Comparison of ENCODE assay signal across 20 mouse cellular contexts in the genomic region with DNA sequence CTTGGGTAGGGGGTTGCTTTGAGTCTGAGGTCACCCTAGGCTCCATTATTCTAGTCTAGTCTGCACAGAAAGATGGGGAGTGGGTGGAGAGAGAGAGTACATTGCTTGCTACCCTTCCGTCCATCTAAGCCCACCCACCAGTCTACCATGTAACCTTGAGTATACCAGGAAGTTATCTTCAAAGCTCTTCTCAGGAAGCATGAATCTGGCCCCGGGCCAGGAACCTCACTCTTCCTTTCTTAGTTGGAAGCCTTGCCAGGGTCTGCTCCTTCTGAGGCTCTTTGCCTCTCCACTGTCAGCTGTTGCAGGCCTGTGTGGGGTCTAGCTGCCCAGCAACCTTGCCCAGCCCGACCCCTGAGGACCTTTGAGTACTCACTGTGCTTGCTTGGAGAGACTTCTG. TPM values are rescaled to one million over a fixed set of nuclear protein-coding genes. Genes with fewer than 3 reads are reported as not detected.
DNase-seq lines count a peak whose midpoint lies in the region; ATAC-seq and TF ChIP-seq lines count a peak whose summit lies in the region.
"Had no signal": no experiment of that assay in that cellular context is flagged by ENCODE, and none has a peak within 500 bp of the region (broad histone marks: within the 10 kb centered on the region; RNA-seq: fewer than 3 reads in every experiment).

No protein-coding gene starts in this region.

- ATAC-seq in lung, embryonic 15.5 days (ENCODE audit: borderline replicate concordance, extremely low read depth, low FRiP score, low TSS enrichment), result no peak
- ATAC-seq in lung, postnatal 0 days, result no peak
- ATAC-seq in erythroid progenitor cell, adult 5-6 weeks (replicated peaks; ENCODE audit: low FRiP score, poor library complexity, severe bottlenecking), result no peak
- ATAC-seq in forebrain, embryonic 11.5 days (replicated peaks; ENCODE audit: low FRiP score), result no peak

- H3K9me3 ChIP-seq in lung, embryonic 15.5 days, result no peaks in the 10 kb centered on the region
- no peaks in the 10 kb centered on the region for H3K9me3 ChIP-seq in lung, postnatal 0 days (ENCODE audit: low read length)
- H3K9me3 ChIP-seq in E14TG2a.4 (ENCODE audit: low read length), result no peaks in the 10 kb centered on the region
- no peaks in the 10 kb centered on the region for H3K9me3 ChIP-seq in forebrain, embryonic 11.5 days (ENCODE audit: control insufficient read depth, low read length)
- H3K9me3 ChIP-seq: embryonic facial prominence, embryonic 12.5 days; forebrain, embryonic 12.5 days; heart, embryonic 13.5 days; hindbrain, embryonic 13.5 days; limb, embryonic 12.5 days; midbrain, embryonic 12.5 days had no signal

- H3K4me3 ChIP-seq in lung, embryonic 15.5 days, result no peak overlapping the region
- no peak overlapping the region for H3K4me3 ChIP-seq in lung, postnatal 0 days (ENCODE audit: low read depth, low read length)
- peak overlapping the region; percentile 75 for H3K4me3 ChIP-seq in E14TG2a.4 (replicated peaks; ENCODE audit: low read length)
- no peak overlapping the region for H3K4me3 ChIP-seq in forebrain, embryonic 11.5 days (ENCODE audit: low read depth, low read length)
- H3K4me3 ChIP-seq: embryonic facial prominence, embryonic 12.5 days; forebrain, embryonic 12.5 days; heart, embryonic 13.5 days; hindbrain, embryonic 13.5 days; limb, embryonic 12.5 days; midbrain, embryonic 12.5 days had no signal

- H3K27me3 ChIP-seq in lung, embryonic 15.5 days, result no peaks in the 10 kb centered on the region
- no peaks in the 10 kb centered on the region for H3K27me3 ChIP-seq in lung, postnatal 0 days (replicated peaks; ENCODE audit: insufficient read depth, low read length)
- no peaks in the 10 kb centered on the region for H3K27me3 ChIP-seq in E14TG2a.4 (ENCODE audit: insufficient read depth, low read length)
- no peaks in the 10 kb centered on the region for H3K27me3 ChIP-seq in forebrain, embryonic 11.5 days (ENCODE audit: control insufficient read depth, insufficient read depth, low read length)
- H3K27me3 ChIP-seq: embryonic facial prominence, embryonic 12.5 days; forebrain, embryonic 12.5 days; midbrain, embryonic 12.5 days had no signal

- 0 out of 2 replicates have a peak, but pooled peaks cover 3% of the 10 kb centered on the region for H3K4me1 ChIP-seq in lung, embryonic 15.5 days
- no peaks in the 10 kb centered on the region for H3K4me1 ChIP-seq in lung, postnatal 0 days (ENCODE audit: insufficient read depth, low read depth, low read length)
- peaks cover 91% of the 10 kb centered on the region for H3K4me1 ChIP-seq in E14TG2a.4 (replicated peaks; ENCODE audit: low read depth, low read length)
- no peaks in the 10 kb centered on the region for H3K4me1 ChIP-seq in forebrain, embryonic 11.5 days (replicated peaks; ENCODE audit: control insufficient read depth, insufficient read depth, low read length)
- H3K4me1 ChIP-seq: embryonic facial prominence, embryonic 12.5 days; forebrain, embryonic 12.5 days; hindbrain, embryonic 13.5 days; limb, embryonic 12.5 days; midbrain, embryonic 12.5 days had no signal

- no peak for TF ChIP-seq EP300 in lung, postnatal 0 days (IDR thresholded peaks at IDR 0.05)

- H3K4me2 ChIP-seq in lung, embryonic 15.5 days, result no peak overlapping the region
- no peak overlapping the region for H3K4me2 ChIP-seq in lung, postnatal 0 days (replicated peaks; ENCODE audit: low read depth, low read length)
- no peak overlapping the region for H3K4me2 ChIP-seq in forebrain, embryonic 11.5 days (ENCODE audit: low read depth, low read length, severe bottlenecking)
- H3K4me2 ChIP-seq: embryonic facial prominence, embryonic 12.5 days; forebrain, embryonic 12.5 days; heart, embryonic 13.5 days; hindbrain, embryonic 13.5 days; limb, embryonic 12.5 days; midbrain, embryonic 12.5 days had no signal

- no peaks in the 10 kb centered on the region for H3K36me3 ChIP-seq in lung, embryonic 15.5 days
- H3K36me3 ChIP-seq in lung, postnatal 0 days (ENCODE audit: insufficient read depth, low read length), result no peaks in the 10 kb centered on the region
- peaks cover 47% of the 10 kb centered on the region for H3K36me3 ChIP-seq in E14TG2a.4 (ENCODE audit: insufficient read depth, low read length)
- no peaks in the 10 kb centered on the region for H3K36me3 ChIP-seq in forebrain, embryonic 11.5 days (ENCODE audit: control insufficient read depth, insufficient read depth, low read length)
- H3K36me3 ChIP-seq: embryonic facial prominence, embryonic 12.5 days; forebrain, embryonic 12.5 days; heart, embryonic 13.5 days; hindbrain, embryonic 13.5 days; limb, embryonic 12.5 days; midbrain, embryonic 12.5 days had no signal

- no peak for DNase-seq in lung, postnatal 0 days (ENCODE audit: low spot score)
- peak; percentile 46 for DNase-seq in adrenal gland, postnatal 25 days
- peak; percentile 58 for DNase-seq in thymus, postnatal 14 days
- DNase-seq in ovary, postnatal 36 days (ENCODE audit: low spot score), result no peak
- no peak for DNase-seq in forebrain, embryonic 11.5 days (ENCODE audit: low spot score)
- DNase-seq: cerebellum, postnatal 36 days; layer of hippocampus, adult 9-11 months had no signal

- no peak for TF ChIP-seq CTCF in lung, postnatal 0 days (IDR thresholded peaks at IDR 0.05)
- TF ChIP-seq CTCF in E14TG2a.4 (conservative IDR thresholded peaks at IDR 0.05; ENCODE audit: low read length), result no peak

- H3K27ac ChIP-seq in lung, embryonic 15.5 days, result peak overlapping the region; percentile 11; the same call in 1 of the 2 replicates
- H3K27ac ChIP-seq in lung, postnatal 0 days (ENCODE audit: low read length), result no peak overlapping the region
- H3K27ac ChIP-seq in forebrain, embryonic 11.5 days (ENCODE audit: low read depth, low read length), result no peak overlapping the region
- H3K27ac ChIP-seq: embryonic facial prominence, embryonic 12.5 days; forebrain, embryonic 12.5 days; heart, embryonic 13.5 days; hindbrain, embryonic 13.5 days; limb, embryonic 12.5 days; midbrain, embryonic 12.5 days; stomach, postnatal 0 days had no signal

- no peak overlapping the region for H3K9ac ChIP-seq in lung, embryonic 15.5 days
- H3K9ac ChIP-seq in lung, postnatal 0 days (replicated peaks; ENCODE audit: low read depth), result no peak overlapping the region
- no peak overlapping the region for H3K9ac ChIP-seq in forebrain, embryonic 11.5 days (ENCODE audit: low read length)
- H3K9ac ChIP-seq: forebrain, embryonic 12.5 days; heart, embryonic 13.5 days; hindbrain, embryonic 13.5 days; limb, embryonic 12.5 days; midbrain, embryonic 12.5 days had no signal

- WGBS in lung, embryonic 15.5 days, result 44% methylated on average over 3 of the region's 3 CpGs
- WGBS in lung, postnatal 0 days, result 38% methylated on average over 3 of the region's 3 CpGs
- 75% methylated on average over 3 of the region's 3 CpGs for WGBS in forebrain, embryonic 11.5 days

RNA-seq across cellular contexts. Expression of a gene that starts 6.0 kb away (rescaled TPM):
- 0.72 and 1.9 TPM in 2 replicates for polyA plus RNA-seq in lung, embryonic 15.5 days (2015; fragmentation: Nextera tagmentation; extraction: Ambion mirVana)
- 1.4 and 1.7 TPM in 2 replicates for polyA plus RNA-seq in lung, postnatal 0 days (2015; fragmentation: Nextera tagmentation; extraction: Ambion mirVana)
- 1.1 and 2.2 TPM in 2 replicates for total RNA-seq in adrenal gland, postnatal 25 days (2021)
- total RNA-seq in erythroid progenitor cell, adult 5-6 weeks (2015; ENCODE audit: low replicate concordance), result 6.1 and 6.3 TPM in 2 replicates
- 0.38 and 2.6 TPM in 2 replicates for total RNA-seq in erythroid progenitor cell, adult 5-6 weeks (2017; ENCODE audit: low replicate concordance)
- polyA plus RNA-seq in forebrain, embryonic 11.5 days (2014; fragmentation: Nextera tagmentation; extraction: Ambion mirVana), result 0.11 and 0.57 TPM in 2 replicates

RNA-seq across cellular contexts. Expression of a gene that starts 21.1 kb away (rescaled TPM):
- 55.0 and 56.0 TPM in 2 replicates for polyA plus RNA-seq in lung, embryonic 15.5 days (2015; fragmentation: Nextera tagmentation; extraction: Ambion mirVana)
- 38.7 and 38.8 TPM in 2 replicates for polyA plus RNA-seq in lung, postnatal 0 days (2015; fragmentation: Nextera tagmentation; extraction: Ambion mirVana)
- total RNA-seq in adrenal gland, postnatal 25 days (2021), result 63.0 and 72.3 TPM in 2 replicates
- total RNA-seq in erythroid progenitor cell, adult 5-6 weeks (2015; ENCODE audit: low replicate concordance), result 193 and 195 TPM in 2 replicates
- total RNA-seq in erythroid progenitor cell, adult 5-6 weeks (2017; ENCODE audit: low replicate concordance), result 276 and 301 TPM in 2 replicates
- 58.1 and 64.5 TPM in 2 replicates for polyA plus RNA-seq in forebrain, embryonic 11.5 days (2014; fragmentation: Nextera tagmentation; extraction: Ambion mirVana)

RNA-seq across cellular contexts. Expression of a gene that starts 21.2 kb away (rescaled TPM):
- polyA plus RNA-seq in lung, embryonic 15.5 days (2015; fragmentation: Nextera tagmentation; extraction: Ambion mirVana), result 29.3 and 31.7 TPM in 2 replicates
- 14.9 and 16.3 TPM in 2 replicates for polyA plus RNA-seq in lung, postnatal 0 days (2015; fragmentation: Nextera tagmentation; extraction: Ambion mirVana)
- total RNA-seq in adrenal gland, postnatal 25 days (2021), result 49.8 and 53.0 TPM in 2 replicates
- total RNA-seq in erythroid progenitor cell, adult 5-6 weeks (2015; ENCODE audit: low replicate concordance), result 63.4 and 66.2 TPM in 2 replicates
- 107 and 109 TPM in 2 replicates for total RNA-seq in erythroid progenitor cell, adult 5-6 weeks (2017; ENCODE audit: low replicate concordance)
- polyA plus RNA-seq in forebrain, embryonic 11.5 days (2014; fragmentation: Nextera tagmentation; extraction: Ambion mirVana), result 39.8 and 44.1 TPM in 2 replicates

RNA-seq across cellular contexts. Expression of a gene that starts 45.7 kb away (rescaled TPM):
- not detected in 2 replicates for polyA plus RNA-seq in lung, embryonic 15.5 days (2015; fragmentation: Nextera tagmentation; extraction: Ambion mirVana)
- not detected in 2 replicates for polyA plus RNA-seq in lung, postnatal 0 days (2015; fragmentation: Nextera tagmentation; extraction: Ambion mirVana)
- total RNA-seq in adrenal gland, postnatal 25 days (2021), result not detected in 2 replicates
- not detected in 2 replicates for total RNA-seq in erythroid progenitor cell, adult 5-6 weeks (2015; ENCODE audit: low replicate concordance)
- total RNA-seq in erythroid progenitor cell, adult 5-6 weeks (2017; ENCODE audit: low replicate concordance), result not detected in 2 replicates
- 0.85 and 0.87 TPM in 2 replicates for polyA plus RNA-seq in forebrain, embryonic 11.5 days (2014; fragmentation: Nextera tagmentation; extraction: Ambion mirVana)
- polyA plus RNA-seq: heart, embryonic 13.5 days; kidney, embryonic 16.5 days; limb, embryonic 12.5 days; liver, embryonic 16.5 days; small intestine, adult 2 months; stomach, postnatal 0 days had no signal

Comparison
In these comparisons a context has a peak if more than half of its experiments do, and no peak if none do; other contexts are left out.
1. DNase-seq: peak in adrenal gland, postnatal 25 days (single experiment) and thymus, postnatal 14 days (single experiment); none in lung, postnatal 0 days (single experiment), ovary, postnatal 36 days (single experiment) and forebrain, embryonic 11.5 days (single experiment).